Mouse (Mus musculus) left cerebral cortex, adult 2 months (tissue): ENCODE measurements around the gene Rasgrf2. TPM values are rescaled to one million over a fixed set of nuclear protein-coding genes. Genes with fewer than 3 reads are reported as not detected.

Source experiments
- DNase-seq, 2 experiments: peaks; one replicate each; pipeline ENCODE4 v3.0.0; 2021 to 2022; ENCODE audit warnings: low spot score in 2 of 2, mixed read lengths in 1 of 2; ENCODE audit errors: extremely low spot score in 1 of 2
- H3K27ac ChIP-seq: fragments of 200-600 bp; 2 replicates; pipeline ENCODE4 v1.8.1; 2022
- H3K4me3 ChIP-seq: fragments of 200-600 bp; 2 replicates; pipeline ENCODE4 v1.8.1; 2022
- CTCF ChIP-seq: fragments of 200-600 bp; IDR thresholded peaks from 2 replicates; pipeline ENCODE4 v1.8.1; 2022; ENCODE audit warnings: antibody characterized with exemption, mild to moderate bottlenecking, moderate library complexity
- intact Hi-C: fragments of 180-260 bp; cut with DNase I; formaldehyde crosslinking; loops from one replicate; pipeline ENCODE4 v1.15.1; 2025
- total RNA-seq, 2 experiments: library from RNA; stranded (reverse); gene quantifications; 2 replicates each; pipeline ENCODE4 v1.2.3; 2021

Rasgrf2 gene
- total RNA-seq, 2 experiments from 2014 or later, result 233 to 235 TPM

DNA sequence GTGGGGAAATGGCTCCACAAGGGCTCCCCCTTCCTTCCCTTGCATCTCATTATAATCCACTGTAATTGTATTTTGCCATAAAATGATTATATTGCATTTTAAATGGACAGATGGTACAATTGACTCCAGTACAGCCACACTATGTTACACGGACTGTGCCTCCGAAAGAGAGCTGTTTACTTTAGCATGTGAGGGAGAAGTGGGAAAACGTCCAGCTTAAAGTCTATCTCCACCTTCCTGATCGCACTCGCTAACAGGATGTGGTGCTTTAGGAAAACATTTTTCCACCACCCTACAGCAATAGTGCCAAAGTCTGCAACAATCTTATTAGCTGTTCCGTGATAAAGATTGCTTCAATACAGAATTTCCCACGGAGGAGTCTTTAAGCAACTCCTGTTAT, 27.2 kb downstream of the Rasgrf2 start:
- no peak for TF ChIP-seq CTCF
- intact Hi-C loops, result no loop called here
- DNase-seq, result no peak
- no peak overlapping the region for H3K27ac ChIP-seq
- H3K4me3 ChIP-seq, result no peak overlapping the region

DNA sequence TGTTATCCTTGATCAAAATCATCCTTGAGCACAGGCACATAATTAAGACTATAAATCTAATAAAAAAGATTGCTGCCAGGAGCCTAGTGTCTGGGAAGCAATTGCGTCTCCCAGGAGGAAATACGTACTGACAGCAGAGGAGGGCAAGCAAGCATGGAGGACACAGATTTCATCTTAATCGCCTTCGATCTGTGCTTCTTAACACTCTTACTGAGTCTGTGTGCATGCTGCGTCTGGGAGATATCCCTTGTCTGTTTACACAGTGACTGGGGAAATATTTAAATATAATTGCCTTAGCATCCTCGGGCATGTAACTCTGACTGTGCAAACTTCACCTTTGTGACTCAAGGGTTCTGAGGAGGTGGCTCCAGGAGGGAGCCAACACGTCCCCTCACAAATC, 33.0 kb downstream of the Rasgrf2 start:
- TF ChIP-seq CTCF, result no peak
- intact Hi-C loops, result no loop called here
- DNase-seq, result no peak

GRCm38 (mm10) chr13:92095131-92096090, 36.0 kb downstream of the Rasgrf2 start:
- DNase-seq, result no peak
- intact Hi-C loops, result no loop called here
- no peak overlapping the region for H3K27ac ChIP-seq
- no peak overlapping the region for H3K4me3 ChIP-seq
- no peak for TF ChIP-seq CTCF

More for the DNA sequence above, 33.0 kb downstream of the Rasgrf2 start:
- Histone ChIP-seq H3K4me3 (no peak overlapping the region), H3K27ac (no peak overlapping the region)

DNA sequence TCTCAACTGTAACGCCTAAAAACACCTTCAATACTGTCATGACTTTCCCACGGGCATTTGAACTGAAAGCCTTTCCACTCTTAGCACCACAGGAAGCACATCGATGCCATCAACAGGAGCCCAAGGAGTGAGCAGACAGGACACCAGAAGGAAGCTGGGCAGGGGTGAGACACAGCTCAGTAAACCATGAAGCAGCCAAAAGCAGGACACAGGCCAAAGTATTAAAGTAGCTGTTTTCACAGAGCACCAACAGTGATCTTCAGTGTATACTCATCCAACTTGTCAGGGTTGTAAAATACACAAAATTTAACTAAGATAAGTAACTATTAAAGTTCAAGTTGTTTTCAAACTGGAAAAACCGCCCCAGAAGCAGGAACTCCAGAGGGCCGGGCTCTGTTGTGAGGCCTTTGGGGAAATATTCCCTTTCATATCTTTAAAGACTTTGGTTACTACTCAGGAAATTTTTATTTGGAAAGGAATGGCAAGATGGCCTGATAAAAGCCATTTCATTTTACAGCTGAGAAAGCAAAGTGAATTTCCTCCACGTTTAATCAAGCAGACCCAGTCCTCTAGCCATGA, 37.7 kb downstream of the Rasgrf2 start:
- Histone ChIP-seq H3K27ac (no peak overlapping the region), H3K4me3 (no peak overlapping the region)
- TF ChIP-seq CTCF, result no peak
- DNase-seq, result no peak
- intact Hi-C loops, result no loop called here

- no peak overlapping the region for H3K27ac ChIP-seq
- H3K4me3 ChIP-seq, result no peak overlapping the region
- no peak for DNase-seq
- intact Hi-C loops, result no loop called here
- TF ChIP-seq CTCF, result no peak
These were observed 58.3 kb downstream of the Rasgrf2 start for GRCm38 (mm10) chr13:92073111-92073510.

DNA sequence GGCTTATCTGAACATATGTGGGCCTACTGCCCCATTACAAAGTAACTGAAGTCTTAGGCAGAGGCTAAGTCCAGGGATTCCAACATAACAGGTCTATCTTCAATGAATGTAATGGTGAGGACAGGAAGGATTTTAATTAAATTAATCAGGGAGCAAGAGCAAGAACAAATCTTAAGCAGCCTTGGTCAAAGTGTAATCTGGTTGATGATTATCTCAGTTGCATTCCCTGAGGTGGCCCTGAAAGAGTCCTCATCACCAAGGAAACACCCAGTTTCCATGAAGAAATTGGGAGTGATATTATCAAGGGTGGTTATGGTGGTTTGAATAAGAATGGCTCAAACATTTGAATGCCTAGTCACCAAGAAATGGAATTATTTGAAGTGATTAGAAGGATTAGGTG, 62.8 kb downstream of the Rasgrf2 start:
- intact Hi-C loops, result no loop called here

GRCm38 (mm10) chr13:92067831-92068230, 63.6 kb downstream of the Rasgrf2 start:
- Histone ChIP-seq H3K27ac (no peak overlapping the region), H3K4me3 (no peak overlapping the region)
- DNase-seq, result no peak
- intact Hi-C loops, result no loop called here
- TF ChIP-seq CTCF, result no peak

More for the DNA sequence above, 62.8 kb downstream of the Rasgrf2 start:
- no peak for TF ChIP-seq CTCF
- no peak overlapping the region for H3K27ac ChIP-seq
- no peak for DNase-seq
- H3K4me3 ChIP-seq, result no peak overlapping the region

GRCm38 (mm10) chr13:92053748-92054147, 77.7 kb downstream of the Rasgrf2 start:
- no peak for TF ChIP-seq CTCF
- intact Hi-C loops, result loop anchor here (1.0 to 5.0 kb wide), 3 partner anchors 74 to 184 kb away; no protein-coding TSS in a partner anchor
- DNase-seq, result peak; percentile 25 to 42
- Histone ChIP-seq H3K4me3 (no peak overlapping the region), H3K27ac (peak overlapping the region; percentile 65)

DNA sequence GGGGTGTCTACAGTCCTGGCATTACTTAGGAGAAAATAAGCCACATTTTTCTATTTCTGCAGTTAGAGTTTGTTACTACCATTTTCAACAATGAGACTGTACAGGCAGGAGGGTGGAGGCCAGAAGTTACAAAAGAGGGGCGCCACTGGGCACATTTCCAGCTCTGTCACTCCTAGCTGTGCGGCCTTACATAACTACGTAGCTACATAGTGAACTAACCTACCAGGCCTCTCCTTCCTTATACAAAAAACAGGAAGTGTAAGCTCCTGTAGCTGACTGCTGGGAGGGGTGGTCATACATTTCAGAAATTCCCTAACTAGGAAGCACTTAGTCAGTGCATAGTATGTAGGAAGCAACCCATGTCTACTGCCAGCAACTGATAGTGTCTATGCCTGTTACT, 78.5 kb downstream of the Rasgrf2 start:
- no peak overlapping the region for H3K4me3 ChIP-seq
- no peak for TF ChIP-seq CTCF
- H3K27ac ChIP-seq, result peak overlapping the region; percentile 60
- intact Hi-C loops, result loop anchor here (1.0 to 5.0 kb wide), 3 partner anchors 74 to 184 kb away; no protein-coding TSS in a partner anchor
- no peak for DNase-seq

DNA sequence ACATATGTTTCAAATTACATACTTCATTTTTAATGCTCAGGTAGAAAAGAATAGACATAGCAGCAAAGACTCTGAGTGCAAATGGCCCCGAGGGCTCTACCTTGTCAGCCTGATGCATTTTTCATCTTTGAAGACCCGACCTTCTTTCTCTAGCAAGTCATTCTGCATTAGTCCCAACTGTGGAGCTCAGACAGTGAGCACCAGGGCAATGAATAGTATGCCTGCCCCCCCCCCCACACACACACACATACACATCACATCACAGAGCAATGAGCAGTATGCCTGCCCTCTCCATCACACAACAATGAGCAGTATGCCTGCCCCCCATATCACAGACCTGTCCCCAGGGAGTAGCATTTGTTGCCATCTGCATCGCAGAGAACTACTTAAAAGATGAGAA, 80.2 kb downstream of the Rasgrf2 start:
- no peak for TF ChIP-seq CTCF
- intact Hi-C loops, result loop anchor here (5.0 kb wide), 2 partner anchors 76 to 186 kb away; no protein-coding TSS in a partner anchor
- H3K4me3 ChIP-seq, result no peak overlapping the region
- no peak overlapping the region for H3K27ac ChIP-seq
- DNase-seq, result no peak

DNA sequence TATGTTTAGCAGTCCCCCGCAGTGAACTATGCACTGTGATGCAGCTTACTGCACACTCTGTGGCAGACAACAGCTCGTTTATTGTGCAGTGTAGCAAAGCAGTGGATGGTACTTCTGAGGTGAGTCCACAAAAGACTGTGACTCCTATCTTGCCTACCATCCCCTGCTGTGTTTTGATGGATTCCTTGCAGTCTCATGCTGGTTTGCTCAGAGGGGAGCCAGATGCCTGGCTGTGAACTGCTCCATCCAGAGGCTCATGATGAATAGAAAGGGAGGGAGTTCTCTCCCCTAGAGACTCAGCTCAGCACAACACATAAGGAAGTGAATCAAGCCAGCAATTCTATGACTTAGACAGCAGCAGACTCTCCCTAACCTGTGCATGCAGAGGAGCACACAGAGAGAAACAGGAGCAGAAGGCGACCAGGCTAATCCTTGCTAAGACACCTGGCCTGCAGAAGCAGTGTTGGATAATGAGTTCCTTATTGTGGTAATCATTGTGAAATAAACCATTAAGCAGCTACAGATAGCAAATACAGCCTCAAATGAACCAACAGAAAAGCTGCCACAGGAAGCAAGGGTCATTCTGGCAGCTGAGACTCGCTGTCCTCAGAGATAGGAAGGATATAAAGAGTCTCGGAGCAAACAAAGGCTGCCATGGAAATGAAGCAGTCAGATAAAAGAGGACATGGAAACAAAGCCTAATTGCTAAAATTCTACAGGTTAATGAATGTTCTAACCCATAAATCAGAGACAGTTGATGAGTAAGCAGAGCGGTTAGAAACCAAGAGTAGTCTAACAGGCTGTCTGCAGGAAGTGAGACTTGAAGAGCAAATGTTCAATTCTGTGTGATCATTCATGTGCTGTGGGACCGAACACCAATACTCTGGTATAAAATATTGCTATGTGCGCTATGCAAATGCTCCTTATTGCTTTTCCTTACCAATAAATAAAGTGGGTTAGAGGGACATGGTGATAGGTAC, 89.6 kb downstream of the Rasgrf2 start:
- no peak overlapping the region for H3K27ac ChIP-seq
- DNase-seq, result no peak
- no peak for TF ChIP-seq CTCF
- intact Hi-C loops, result no loop called here
- H3K4me3 ChIP-seq, result no peak overlapping the region
